Mouse (Mus musculus) macrophage (primary cell): ENCODE results near the gene Tnfaip8l2. TPM values are rescaled to one million over a fixed set of nuclear protein-coding genes. Genes with fewer than 3 reads are reported as not detected.
"Not testable (repeated sequence)": the region's sequence is repeated elsewhere in the genome, so short reads cannot be mapped to it uniquely, and the experiment has no call there.

ENCODE experiments used
- H3K27ac ChIP-seq: fragments of 350-480 bp; formaldehyde crosslinking; 2 replicates; pipeline ENCODE4 v1.9.0; 2021
- H3K36me3 ChIP-seq: fragments of 350-480 bp; formaldehyde crosslinking; 2 replicates; pipeline ENCODE4 v1.9.0; 2021; ENCODE audit errors: inconsistent target
- H3K4me3 ChIP-seq: fragments of 350-480 bp; formaldehyde crosslinking; 2 replicates; pipeline ENCODE4 v1.9.0; 2021; ENCODE audit errors: inconsistent target
- H3K79me2 ChIP-seq: fragments of 350-480 bp; formaldehyde crosslinking; 2 replicates; pipeline ENCODE4 v1.9.0; 2021; ENCODE audit errors: inconsistent target
- WGBS: methylation state at CpG from one replicate; pipeline ENCODE4 v1.1.7; 2026; ENCODE audit warnings: inconsistent platforms; ENCODE audit not compliant: missing documents; 5-methylcytosine and 5-hydroxymethylcytosine counted together
- polyA plus RNA-seq: library from polyadenylated mRNA; stranded (reverse); fragments of 250-400 nt; gene quantifications from 3 replicates; pipeline ENCODE4 v1.2.4, GENCODE M21; 2018; ENCODE audit warnings: inconsistent platforms

Gene Tnfaip8l2
- polyA plus RNA-seq, 1 experiment from 2014 or later, result 64.6 TPM

DNA sequence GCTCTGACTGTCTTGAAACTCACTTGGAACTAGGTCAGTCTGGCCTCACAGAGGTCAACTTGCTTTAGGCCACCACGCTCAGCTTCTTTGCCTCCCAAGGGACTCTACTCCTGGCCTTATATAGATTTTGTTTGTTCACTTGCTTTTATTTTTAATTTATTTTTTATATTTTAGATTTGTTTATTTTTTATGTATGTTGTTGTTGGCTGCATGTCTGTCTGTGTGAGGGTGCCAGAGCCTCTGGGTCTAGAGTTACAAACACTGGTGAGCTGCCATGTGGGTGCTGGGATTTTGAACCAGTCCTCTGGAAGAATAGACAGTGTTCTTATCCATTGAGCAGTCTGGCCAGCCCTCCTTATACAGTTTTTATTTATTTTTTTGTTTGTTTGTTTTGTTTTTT lies 29.4 kb downstream of the Tnfaip8l2 start:
- 100% methylated on average over 1 of the region's 1 CpGs for WGBS
- no peak overlapping the region for H3K4me3 ChIP-seq
- H3K36me3 ChIP-seq, result peaks cover 14% of the 10 kb centered on the region; the same call in 1 of the 2 replicates

DNA sequence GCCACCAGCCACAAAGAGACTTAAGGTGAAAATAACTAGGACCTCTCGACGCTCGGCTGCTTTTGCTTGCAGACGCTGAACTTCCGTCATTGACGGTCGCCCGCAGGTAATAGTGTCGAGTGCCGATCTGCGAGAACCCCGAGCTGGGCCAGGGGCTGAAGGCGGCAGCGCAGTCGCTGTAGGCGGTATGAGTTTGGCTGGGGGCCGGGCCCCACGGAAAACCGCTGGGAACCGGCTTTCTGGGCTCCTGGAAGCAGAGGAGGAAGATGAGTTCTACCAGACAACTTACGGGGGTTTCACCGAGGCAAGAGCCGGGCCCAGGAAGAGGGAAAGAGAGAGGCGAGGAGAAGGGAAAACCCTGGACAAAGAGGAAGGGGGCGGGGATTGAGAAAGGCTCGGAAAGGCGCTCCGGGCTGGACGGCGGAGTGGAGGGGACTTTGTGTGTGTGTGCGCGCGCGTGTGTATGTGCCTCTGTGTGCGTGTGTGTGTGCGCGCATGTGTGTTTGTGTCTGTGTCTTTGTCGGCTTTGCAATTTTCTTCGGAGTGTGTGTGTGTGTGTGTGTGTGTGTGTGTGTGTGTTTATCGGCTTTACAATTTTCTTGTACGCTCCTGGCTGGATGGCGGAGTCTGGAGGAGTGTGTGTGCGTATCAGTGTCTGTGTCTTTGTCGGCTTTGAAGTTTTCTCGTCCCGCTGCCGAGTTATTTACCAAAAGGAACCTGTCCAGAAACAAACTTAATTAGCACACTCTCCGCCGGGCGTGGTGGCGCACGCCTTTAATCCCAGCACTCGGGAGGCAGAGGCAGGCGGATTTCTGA lies 31.0 kb downstream of the Tnfaip8l2 start, which contains the start of gene Vps72:
Gene Vps72, plus strand, starts transcription at position 112 of the 816 bp plus-strand sequence.
- H3K79me2 ChIP-seq, result peaks cover 30% of the 10 kb centered on the region
- WGBS, result under 1% methylated on average over 39 of the region's 54 CpGs
- peak within 1 kb of the TSS; percentile 78 for H3K4me3 ChIP-seq
- peak within 1 kb of the TSS; percentile 75 for H3K27ac ChIP-seq
- H3K36me3 ChIP-seq, result peaks cover 11% of the 10 kb centered on the region; the same call in 1 of the 2 replicates

More for the DNA sequence above, 29.4 kb downstream of the Tnfaip8l2 start:
- Histone ChIP-seq H3K79me2 (peaks cover 24% of the 10 kb centered on the region), H3K27ac (no peak overlapping the region)

DNA sequence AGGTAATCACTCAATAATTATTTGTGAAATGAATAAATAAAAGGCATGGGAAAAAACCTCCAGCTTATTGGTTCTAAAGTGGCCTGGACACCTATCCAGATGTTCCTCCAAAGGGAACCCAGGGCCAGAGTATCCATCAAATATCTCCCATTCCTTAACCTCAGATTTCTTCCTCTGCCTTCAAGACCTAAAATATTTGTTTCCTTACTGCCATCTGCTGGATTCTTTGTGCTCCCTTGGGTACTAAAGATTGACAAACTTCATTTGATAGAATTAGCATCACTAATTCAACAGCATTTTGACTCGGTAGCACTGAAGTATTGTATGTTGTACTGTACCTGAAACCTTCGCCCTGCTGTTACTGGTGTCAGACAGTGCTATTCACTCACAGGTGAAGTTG lies 34.3 kb downstream of the Tnfaip8l2 start:
- Histone ChIP-seq H3K27ac (no peak overlapping the region), H3K4me3 (no peak overlapping the region), H3K36me3 (no peaks in the 10 kb centered on the region), H3K79me2 (peaks cover 54% of the 10 kb centered on the region)
- 58% methylated on average over 2 of the region's 2 CpGs for WGBS

DNA sequence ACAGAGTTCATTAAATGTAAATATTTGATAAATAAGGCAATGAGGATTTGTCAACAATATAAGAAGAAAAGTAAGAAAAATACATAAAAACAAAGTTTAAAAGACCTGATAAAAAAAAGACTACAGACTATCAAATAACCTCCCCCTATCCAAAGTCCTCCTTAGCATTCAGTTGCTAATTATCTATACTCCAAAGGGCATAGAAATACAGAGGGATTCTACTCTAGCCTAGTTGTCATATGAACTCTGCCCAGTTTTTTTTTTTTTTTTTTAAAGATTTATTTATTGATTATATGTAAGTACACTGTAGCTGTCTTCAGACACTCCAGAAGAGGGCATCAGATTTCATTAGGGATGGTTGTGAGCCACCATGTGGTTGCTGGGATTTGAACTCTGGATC lies 34.9 kb downstream of the Tnfaip8l2 start:
- Histone ChIP-seq H3K4me3 (peak overlapping the region; percentile 98), H3K79me2 (peaks cover 54% of the 10 kb centered on the region), H3K27ac (peak overlapping the region; percentile 83; the same call in 1 of the 2 replicates)
- not testable (repeated sequence) for H3K36me3 ChIP-seq

DNA sequence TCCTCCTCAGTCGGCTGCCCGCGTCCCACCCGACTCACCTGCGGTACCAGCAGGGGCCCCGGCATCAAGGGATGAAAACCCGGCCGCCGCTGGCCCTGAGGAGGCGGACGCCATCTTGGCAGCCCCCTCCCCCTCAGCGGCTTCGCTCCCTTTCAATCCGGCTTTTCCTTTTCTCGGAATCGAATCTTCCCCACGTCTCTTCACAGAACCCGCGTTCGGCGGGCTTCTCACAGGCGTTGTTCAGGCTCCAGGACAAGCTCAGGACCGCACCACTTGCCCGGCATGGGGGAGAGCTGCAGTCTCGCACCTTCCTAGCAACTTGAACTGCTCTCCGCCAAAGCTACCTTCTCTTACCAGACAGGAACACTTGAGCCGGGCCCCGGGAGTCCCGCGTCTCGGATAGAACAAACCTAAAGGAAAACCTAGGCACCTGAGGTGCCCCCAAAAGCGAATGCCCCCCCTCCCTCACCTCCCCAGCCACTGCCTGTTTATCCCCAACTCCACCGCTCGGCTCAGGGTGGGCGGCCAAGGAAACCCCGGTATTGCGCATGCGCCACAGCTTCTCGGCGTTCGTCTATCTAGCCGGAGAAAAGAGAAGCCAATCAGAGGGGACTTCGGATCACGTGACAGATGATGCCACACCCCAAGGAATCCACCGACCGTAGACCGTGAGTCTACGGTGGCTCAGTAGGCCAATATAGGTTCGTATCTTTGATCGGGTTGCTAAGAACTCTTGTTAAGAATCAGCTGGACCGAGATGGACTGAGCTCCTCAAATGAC lies 35.6 kb downstream of the Tnfaip8l2 start, which contains the start of gene Pip5k1a:
Gene Pip5k1a, minus strand, starts transcription at position 593 of the 780 bp plus-strand sequence.
- WGBS, result under 1% methylated on average over 50 of the region's 51 CpGs

DNA sequence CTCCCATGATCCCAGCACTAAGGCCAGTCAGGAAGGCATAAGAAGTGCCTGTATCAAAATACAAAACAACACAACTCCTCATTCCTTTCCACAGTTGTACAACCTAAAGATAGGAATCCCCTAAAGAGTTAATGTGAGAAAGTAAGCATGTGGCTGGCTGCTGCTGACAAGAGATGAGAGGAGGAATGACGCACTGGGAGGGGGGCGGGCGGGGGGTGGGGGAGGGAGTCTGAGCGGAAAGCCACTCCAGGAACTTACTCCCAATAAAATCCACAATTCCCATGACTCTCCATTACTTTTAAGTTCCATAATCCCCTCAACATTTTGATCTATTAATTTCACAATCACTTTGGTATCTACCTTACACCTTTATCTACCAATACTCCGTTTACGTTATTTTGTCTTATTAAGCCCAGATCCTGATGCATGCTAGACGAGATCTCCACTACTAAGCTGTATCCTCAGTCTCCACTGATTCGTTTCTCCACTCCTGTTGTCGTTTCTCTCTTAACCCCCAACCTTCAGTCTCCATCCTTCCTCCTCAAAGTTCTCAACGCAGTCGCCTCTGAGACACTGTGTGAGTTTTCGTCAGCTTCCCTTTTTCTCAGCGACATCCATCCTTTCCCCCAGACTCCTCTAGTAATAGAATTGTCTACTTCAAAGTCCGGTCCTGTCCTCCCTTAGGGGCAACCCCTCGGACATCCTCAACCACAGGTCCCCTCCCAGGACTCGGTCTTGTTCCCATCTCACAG lies 36.4 kb downstream of the Tnfaip8l2 start:
- Histone ChIP-seq H3K4me3 (peak overlapping the region; percentile 98), H3K27ac (peak overlapping the region; percentile 83), H3K79me2 (peaks cover 60% of the 10 kb centered on the region), H3K36me3 (0 out of 2 replicates have a peak, but pooled peaks cover 6% of the 10 kb centered on the region)
- under 1% methylated on average over 16 of the region's 16 CpGs for WGBS

More for the DNA sequence above, 35.6 kb downstream of the Tnfaip8l2 start, which contains the start of gene Pip5k1a:
- Histone ChIP-seq H3K27ac (peak within 1 kb of the TSS; percentile 83), H3K79me2 (peaks cover 54% of the 10 kb centered on the region), H3K4me3 (peak within 1 kb of the TSS; percentile 98), H3K36me3 (0 out of 2 replicates have a peak, but pooled peaks cover 4% of the 10 kb centered on the region)

DNA sequence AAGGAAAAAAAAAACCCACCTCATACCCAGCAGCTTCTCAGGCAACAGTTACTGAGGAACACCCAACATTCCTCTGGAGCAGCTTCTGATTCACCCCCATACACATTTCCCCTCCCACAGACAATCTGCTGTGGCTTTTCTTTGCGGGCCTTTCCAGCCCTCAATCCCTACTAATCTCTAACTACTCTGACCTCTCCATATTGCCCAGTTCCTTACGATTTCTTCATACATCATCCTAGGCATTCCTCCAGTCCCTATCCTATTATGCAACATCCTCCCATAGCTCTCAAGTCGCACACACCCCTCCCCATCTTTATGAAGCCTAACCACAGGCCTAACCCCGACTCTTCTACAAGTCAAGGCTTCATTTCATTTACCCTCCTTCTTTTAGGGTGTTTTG lies 37.0 kb downstream of the Tnfaip8l2 start:
- 0 out of 2 replicates have a peak, but pooled peaks cover 6% of the 10 kb centered on the region for H3K36me3 ChIP-seq
- H3K79me2 ChIP-seq, result peaks cover 66% of the 10 kb centered on the region
- H3K4me3 ChIP-seq, result peak overlapping the region; percentile 98
- 3% methylated on average over 4 of the region's 4 CpGs for WGBS
- peak overlapping the region; percentile 83 for H3K27ac ChIP-seq

DNA sequence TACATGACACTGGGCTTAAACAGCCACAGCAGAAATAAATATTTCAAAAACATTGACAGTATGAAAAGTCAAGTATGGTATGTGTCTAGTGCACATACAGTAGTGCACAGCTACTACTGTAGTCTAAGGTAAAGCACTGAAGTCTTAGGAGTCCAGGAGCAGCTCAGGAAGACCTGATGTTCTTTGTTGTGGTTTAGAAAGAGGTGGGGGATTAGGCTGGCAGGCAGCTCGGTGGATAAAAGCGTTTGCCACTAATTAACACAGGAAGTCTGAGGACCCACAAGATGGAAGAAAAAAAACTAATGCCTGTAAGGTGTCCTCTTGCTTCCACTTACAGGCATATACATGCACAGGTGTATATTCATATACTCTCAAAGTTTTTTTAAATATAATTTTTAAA lies 41.3 kb downstream of the Tnfaip8l2 start:
- Histone ChIP-seq H3K27ac (no peak overlapping the region), H3K4me3 (no peak overlapping the region), H3K36me3 (peaks cover 16% of the 10 kb centered on the region; the same call in 1 of the 2 replicates), H3K79me2 (peaks cover 100% of the 10 kb centered on the region)
- 17% methylated on average over 2 of the region's 2 CpGs for WGBS

Other genes starting within 250 kb of the Tnfaip8l2 start
- gene Selenbp1, start 209.3 kb downstream of the Tnfaip8l2 start, polyA plus RNA-seq, result 12.8 to 25.0 TPM (median 14.3 TPM) in 3 replicates
- 5.6 to 8.0 TPM (median 7.2 TPM) in 3 replicates for gene Rfx5, start 188.3 kb downstream of the Tnfaip8l2 start, polyA plus RNA-seq
- gene Pi4kb, start 167.6 kb downstream of the Tnfaip8l2 start, polyA plus RNA-seq, result 39.8 to 61.5 TPM (median 51.3 TPM) in 3 replicates
- gene Zfp687, start 126.9 kb downstream of the Tnfaip8l2 start, polyA plus RNA-seq, result 8.3 to 8.9 TPM (median 8.9 TPM) in 3 replicates
- 102 to 143 TPM (median 138 TPM) in 3 replicates for gene Psmd4, start 99.7 kb downstream of the Tnfaip8l2 start, polyA plus RNA-seq
- 16.2 to 19.1 TPM (median 17.0 TPM) in 3 replicates for gene Pip5k1a, start 35.4 kb downstream of the Tnfaip8l2 start, polyA plus RNA-seq
- gene Vps72, start 31.3 kb downstream of the Tnfaip8l2 start, polyA plus RNA-seq, result 43.0 to 54.7 TPM (median 43.9 TPM) in 3 replicates
- gene Tmod4, start 17.9 kb downstream of the Tnfaip8l2 start, polyA plus RNA-seq, result not detected in 3 replicates
- 24.9 to 62.9 TPM (median 34.6 TPM) in 3 replicates for gene Scnm1, start 8.3 kb downstream of the Tnfaip8l2 start, polyA plus RNA-seq
- 3.6 to 5.0 TPM (median 5.0 TPM) in 3 replicates for gene Lysmd1, start 8.3 kb downstream of the Tnfaip8l2 start, polyA plus RNA-seq
- 0.09 to 0.48 TPM in 2 of 3 replicates, not detected in the other for gene Sema6c, start 18.1 kb upstream of the Tnfaip8l2 start, polyA plus RNA-seq
- gene Gabpb2, start 75.6 kb upstream of the Tnfaip8l2 start, polyA plus RNA-seq, result 13.5 to 15.9 TPM (median 13.5 TPM) in 3 replicates
- gene Cdc42se1, start 86.4 kb upstream of the Tnfaip8l2 start, polyA plus RNA-seq, result 76.1 to 100 TPM (median 91.6 TPM) in 3 replicates
- gene Mllt11, start 89.8 kb upstream of the Tnfaip8l2 start, polyA plus RNA-seq, result 13.2 to 18.6 TPM (median 17.4 TPM) in 3 replicates
- gene Gm128, start 99.2 kb upstream of the Tnfaip8l2 start, polyA plus RNA-seq, result 0.16 to 0.29 TPM in 2 of 3 replicates, not detected in the other
- not detected in 3 replicates for gene Bnipl, start 108.8 kb upstream of the Tnfaip8l2 start, polyA plus RNA-seq
- 99.7 to 130 TPM (median 126 TPM) in 3 replicates for gene Mindy1, start 139.0 kb upstream of the Tnfaip8l2 start, polyA plus RNA-seq
- 16.7 to 27.9 TPM (median 19.2 TPM) in 3 replicates for gene Prune1, start 139.7 kb upstream of the Tnfaip8l2 start, polyA plus RNA-seq
- gene Anxa9, start 164.8 kb upstream of the Tnfaip8l2 start, polyA plus RNA-seq, result 4.7 to 5.1 TPM (median 4.8 TPM) in 3 replicates
- gene Cers2, start 172.4 kb upstream of the Tnfaip8l2 start, polyA plus RNA-seq, result 216 to 338 TPM (median 252 TPM) in 3 replicates
- 27.7 to 32.3 TPM (median 28.3 TPM) in 3 replicates for gene Setdb1, start 214.8 kb upstream of the Tnfaip8l2 start, polyA plus RNA-seq